Mouse (Mus musculus): ENCODE measurements at regions not wholly inside any gene's neighbourhood (a gene's known extent, or its start where the extent isn't known, plus 50 kb on each side); places are given as distances from the start of the nearest gene placed in this dataset.

- TF ChIP-seq HCFC1 (IDR thresholded peaks at IDR 0.05; ENCODE audit: borderline replicate concordance, insufficient read depth, low read length), result no peak
- no peak for TF ChIP-seq MAFK (IDR thresholded peaks at IDR 0.05; ENCODE audit: insufficient read depth, low read depth, low read length)
- no peak for TF ChIP-seq ZC3H11A (IDR thresholded peaks at IDR 0.05; ENCODE audit: borderline replicate concordance, low read depth, low read length)
- no peak for TF ChIP-seq CHD2 (IDR thresholded peaks at IDR 0.05; ENCODE audit: low read depth, low read length)
- no peak for TF ChIP-seq ZNF384 (IDR thresholded peaks at IDR 0.05; ENCODE audit: low read depth, low read length)
These were observed 157.3 kb downstream of the Zfp36l1 start for GRCm38 (mm10) chr12:79955501-79955900.

GRCm38 (mm10) chr12:79950579-79951112 lies 162.2 kb downstream of the Zfp36l1 start:
- in situ Hi-C loops (cut with MboI; ENCODE audit: low sequenced_read_pairs in 2 of 2, unreplicated experiment in 2 of 2), result no loop called here
- Histone ChIP-seq H3K9ac (ENCODE audit: insufficient read depth, low read depth, low read length, poor library complexity, severe bottlenecking) (no peak overlapping the region), H3K36me3 (ENCODE audit: control insufficient read depth, insufficient read depth, low read length, poor library complexity, severe bottlenecking) (no peaks in the 10 kb centered on the region), H3K4me1 (ENCODE audit: control insufficient read depth in 2 of 2, insufficient read depth in 2 of 2, low read length in 2 of 2, poor library complexity in 1 of 2) (no peaks in the 10 kb centered on the region), H3K9me3 (ENCODE audit: control insufficient read depth, insufficient read depth, low read depth, low read length) (no peaks in the 10 kb centered on the region), H3K4me3 (ENCODE audit: insufficient read depth in 1 of 2, low read depth in 1 of 2, low read length in 2 of 2, poor library complexity in 1 of 2, severe bottlenecking in 1 of 2) (no peak overlapping the region), H3K27ac (ENCODE audit: insufficient read depth, low read depth, low read length, poor library complexity, severe bottlenecking) (no peak overlapping the region)
- no peak for DNase-seq (ENCODE audit: low read depth, low spot score)
- TF ChIP-seq CHD2 (IDR thresholded peaks at IDR 0.05; ENCODE audit: low read depth, low read length), result no peak
- TF ChIP-seq ZNF384 (IDR thresholded peaks at IDR 0.05; ENCODE audit: low read depth, low read length), result no peak
- no peak for TF ChIP-seq HCFC1 (IDR thresholded peaks at IDR 0.05; ENCODE audit: borderline replicate concordance, insufficient read depth, low read length)
- TF ChIP-seq MAFK (IDR thresholded peaks at IDR 0.05; ENCODE audit: insufficient read depth, low read depth, low read length), result no peak
- TF ChIP-seq ZC3H11A (IDR thresholded peaks at IDR 0.05; ENCODE audit: borderline replicate concordance, low read depth, low read length), result no peak

More at GRCm38 (mm10) chr12:79955501-79955900, 157.3 kb downstream of the Zfp36l1 start:
- in situ Hi-C loops (cut with MboI; ENCODE audit: low sequenced_read_pairs in 2 of 2, unreplicated experiment in 2 of 2), result no loop called here
- no peak overlapping the region for H3K9ac ChIP-seq (ENCODE audit: insufficient read depth, low read depth, low read length, poor library complexity, severe bottlenecking)
- no peak overlapping the region for H3K4me3 ChIP-seq (ENCODE audit: insufficient read depth in 1 of 2, low read depth in 1 of 2, low read length in 2 of 2, poor library complexity in 1 of 2, severe bottlenecking in 1 of 2)
- no peak overlapping the region for H3K27ac ChIP-seq (ENCODE audit: insufficient read depth, low read depth, low read length, poor library complexity, severe bottlenecking)
- DNase-seq (ENCODE audit: low read depth, low spot score), result no peak
- H3K36me3 ChIP-seq (ENCODE audit: control insufficient read depth, insufficient read depth, low read length, poor library complexity, severe bottlenecking), result no peaks in the 10 kb centered on the region
- H3K4me1 ChIP-seq (ENCODE audit: control insufficient read depth in 2 of 2, insufficient read depth in 2 of 2, low read length in 2 of 2, poor library complexity in 1 of 2), result no peaks in the 10 kb centered on the region
- no peaks in the 10 kb centered on the region for H3K9me3 ChIP-seq (ENCODE audit: control insufficient read depth, insufficient read depth, low read depth, low read length)

GRCm38 (mm10) chr12:79949101-79949824 lies 163.6 kb downstream of the Zfp36l1 start:
- Histone ChIP-seq H3K9ac (ENCODE audit: insufficient read depth, low read depth, low read length, poor library complexity, severe bottlenecking) (no peak overlapping the region), H3K4me3 (ENCODE audit: insufficient read depth in 1 of 2, low read depth in 1 of 2, low read length in 2 of 2, poor library complexity in 1 of 2, severe bottlenecking in 1 of 2) (no peak overlapping the region), H3K4me1 (ENCODE audit: control insufficient read depth in 2 of 2, insufficient read depth in 2 of 2, low read length in 2 of 2, poor library complexity in 1 of 2) (peaks cover 2 to 6% of the 10 kb centered on the region in 2 experiments; a peak in 2 of 4 replicates), H3K36me3 (ENCODE audit: control insufficient read depth, insufficient read depth, low read length, poor library complexity, severe bottlenecking) (no peaks in the 10 kb centered on the region), H3K27ac (ENCODE audit: insufficient read depth, low read depth, low read length, poor library complexity, severe bottlenecking) (no peak overlapping the region; the same call in 1 of the 2 replicates), H3K9me3 (ENCODE audit: control insufficient read depth, insufficient read depth, low read depth, low read length) (no peaks in the 10 kb centered on the region)
- in situ Hi-C loops (cut with MboI; ENCODE audit: low sequenced_read_pairs in 2 of 2, unreplicated experiment in 2 of 2), result no loop called here
- no peak for DNase-seq (ENCODE audit: low read depth, low spot score)
- no peak for TF ChIP-seq MAFK (IDR thresholded peaks at IDR 0.05; ENCODE audit: insufficient read depth, low read depth, low read length)
- TF ChIP-seq ZNF384 (IDR thresholded peaks at IDR 0.05; ENCODE audit: low read depth, low read length), result no peak
- no peak for TF ChIP-seq HCFC1 (IDR thresholded peaks at IDR 0.05; ENCODE audit: borderline replicate concordance, insufficient read depth, low read length)
- no peak for TF ChIP-seq ZC3H11A (IDR thresholded peaks at IDR 0.05; ENCODE audit: borderline replicate concordance, low read depth, low read length)
- TF ChIP-seq CHD2 (IDR thresholded peaks at IDR 0.05; ENCODE audit: low read depth, low read length), result no peak

GRCm38 (mm10) chr12:79947574-79947973 lies 165.2 kb downstream of the Zfp36l1 start:
- no peak for TF ChIP-seq ZC3H11A (IDR thresholded peaks at IDR 0.05; ENCODE audit: borderline replicate concordance, low read depth, low read length)
- TF ChIP-seq MAFK (IDR thresholded peaks at IDR 0.05; ENCODE audit: insufficient read depth, low read depth, low read length), result no peak
- no peak for TF ChIP-seq ZNF384 (IDR thresholded peaks at IDR 0.05; ENCODE audit: low read depth, low read length)
- Histone ChIP-seq H3K4me1 (ENCODE audit: control insufficient read depth in 2 of 2, insufficient read depth in 2 of 2, low read length in 2 of 2, poor library complexity in 1 of 2) (peaks cover 2 to 6% of the 10 kb centered on the region in 2 experiments; a peak in 2 of 4 replicates), H3K9ac (ENCODE audit: insufficient read depth, low read depth, low read length, poor library complexity, severe bottlenecking) (no peak overlapping the region), H3K27ac (ENCODE audit: insufficient read depth, low read depth, low read length, poor library complexity, severe bottlenecking) (no peak overlapping the region), H3K9me3 (ENCODE audit: control insufficient read depth, insufficient read depth, low read depth, low read length) (no peaks in the 10 kb centered on the region), H3K4me3 (ENCODE audit: insufficient read depth in 1 of 2, low read depth in 1 of 2, low read length in 2 of 2, poor library complexity in 1 of 2, severe bottlenecking in 1 of 2) (no peak overlapping the region), H3K36me3 (ENCODE audit: control insufficient read depth, insufficient read depth, low read length, poor library complexity, severe bottlenecking) (no peaks in the 10 kb centered on the region)
- in situ Hi-C loops (cut with MboI; ENCODE audit: low sequenced_read_pairs in 2 of 2, unreplicated experiment in 2 of 2), result no loop called here
- no peak for DNase-seq (ENCODE audit: low read depth, low spot score)

All from ES-E14 (cell line).